Mouse (Mus musculus) layer of hippocampus, postnatal 14 days (tissue): Measurements from ENCODE around the gene Cd209f. TPM values are rescaled to one million over a fixed set of nuclear protein-coding genes. Genes with fewer than 3 reads are reported as not detected.
"Not testable (repeated sequence)": the region's sequence is repeated elsewhere in the genome, so short reads cannot be mapped to it uniquely, and the experiment has no call there.

Experiments
- DNase-seq, 2 experiments: peaks; one replicate each; pipeline ENCODE4 v3.0.0; 2021 to 2022; ENCODE audit warnings: low spot score in 2 of 2, mixed read lengths in 1 of 2
- long read RNA-seq, 2 experiments: library from polyadenylated mRNA; stranded (forward); transcript quantifications; one replicate each; pipeline ENCODE4 v2.0.0; 2021
- total RNA-seq, 2 experiments: library from RNA; stranded (reverse); gene quantifications; 2 replicates each; pipeline ENCODE4 v1.2.3; 2021

The Cd209f gene
- total RNA-seq, result under 1 TPM in 1 of 2 experiments, not detected in 1; 0.46 TPM
- long read RNA-seq, experiment 1, result 0 reads
- long read RNA-seq, experiment 2, result 0 reads

GRCm38 (mm10) chr8:4105735-4106134 is at the start of gene Cd209f:
Gene Cd209f, minus strand, starts transcription at chr8:4105835.
- DNase-seq, result not testable (repeated sequence)

DNA sequence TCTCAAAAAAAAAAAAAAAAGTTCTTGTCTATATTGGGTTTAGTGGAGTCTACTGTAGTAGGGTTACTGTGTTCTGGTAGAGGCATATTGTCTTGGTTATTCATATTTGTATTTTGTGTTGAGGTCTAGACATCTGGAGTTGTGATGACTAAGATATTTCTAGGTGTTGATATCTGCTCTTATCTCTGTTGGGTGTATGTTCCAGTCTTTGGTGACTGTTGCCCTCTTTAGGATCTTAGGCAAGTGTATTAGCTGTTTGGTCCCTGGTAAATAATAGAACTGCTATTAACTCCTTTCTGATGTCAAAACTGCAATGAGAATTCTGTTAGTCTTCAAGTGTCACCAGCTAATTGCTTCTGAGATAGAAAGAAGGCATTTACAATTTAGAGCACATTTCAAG is 49.2 kb upstream of the Cd209f start:
- no peak for DNase-seq

DNA sequence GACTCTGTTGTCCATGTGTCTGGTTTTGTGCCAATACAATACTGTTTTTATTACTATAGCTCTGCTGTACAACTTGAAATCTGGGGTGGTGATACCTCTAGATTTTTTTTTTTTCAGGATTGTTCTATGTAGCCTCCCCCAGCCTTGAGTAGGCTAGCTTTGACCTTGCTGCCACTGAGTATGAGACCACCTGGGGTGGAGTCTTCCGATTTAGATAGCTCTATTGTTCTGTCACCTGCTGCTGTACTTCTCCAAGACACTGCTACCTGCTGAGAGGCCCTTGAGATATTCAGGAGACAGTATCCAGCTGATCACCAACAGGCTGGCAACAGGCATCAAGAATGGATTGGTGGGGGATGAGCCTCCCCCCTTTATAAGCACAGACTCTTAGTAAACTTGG is 41.6 kb upstream of the Cd209f start:
- DNase-seq, result no peak

GRCm38 (mm10) chr8:4141721-4142120 is 36.1 kb upstream of the Cd209f start:
- DNase-seq, result no peak

DNA sequence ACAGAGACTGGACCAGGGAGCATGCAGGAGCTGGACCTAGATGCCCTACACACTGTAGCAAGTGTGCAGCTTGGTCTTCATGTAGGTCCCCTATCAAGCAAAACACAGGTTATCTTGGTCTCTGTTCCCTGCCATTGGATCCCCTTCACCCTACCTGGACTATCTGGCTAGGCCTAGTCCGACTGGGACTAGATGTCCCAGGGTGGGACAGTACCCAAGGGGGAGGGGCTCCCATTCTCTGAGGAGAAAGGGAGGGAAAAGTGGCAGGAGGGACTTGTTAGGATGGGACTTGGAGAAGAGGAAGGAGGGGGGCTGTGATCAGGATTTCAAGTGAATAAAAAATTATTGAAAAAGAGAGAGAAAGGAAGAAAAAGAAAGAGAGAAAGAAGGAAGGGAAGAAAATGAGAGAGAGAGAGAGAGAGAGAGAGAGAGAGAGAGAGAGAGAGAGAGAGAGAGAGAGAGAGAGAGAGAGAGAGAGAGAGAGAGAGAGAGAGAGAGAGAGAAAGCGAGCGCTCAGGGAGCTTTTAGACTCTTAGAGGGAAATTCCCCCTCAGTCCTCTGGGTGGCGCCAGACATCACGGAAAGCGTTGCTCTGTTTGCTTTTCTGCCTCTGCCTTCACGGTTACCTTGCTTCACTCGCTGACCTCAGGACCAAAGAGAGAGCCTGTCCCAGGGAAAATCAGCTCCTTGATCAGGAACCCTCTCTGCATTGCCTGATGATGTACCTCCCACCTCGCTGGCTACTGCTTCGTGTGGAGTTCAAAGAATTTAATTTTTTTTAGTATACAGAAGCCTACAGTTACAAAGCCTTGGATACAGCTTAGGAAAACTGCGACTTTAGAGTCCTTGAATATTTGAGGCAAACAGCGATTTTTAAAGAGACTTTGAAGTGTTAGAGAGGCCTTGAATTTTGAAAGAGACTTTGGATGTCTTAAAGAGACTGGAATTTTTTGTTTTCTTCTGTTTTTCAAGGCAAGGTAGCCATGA is 34.3 kb upstream of the Cd209f start:
- peak; percentile 74 to 75 for DNase-seq

GRCm38 (mm10) chr8:4133798-4134197 is 28.2 kb upstream of the Cd209f start, which contains the start of gene Cd209g:
Gene Cd209g, plus strand, starts transcription at chr8:4134098.
- no peak for DNase-seq

- DNase-seq, result not testable (repeated sequence)
Measured at GRCm38 (mm10) chr8:4088514-4088913, 17.1 kb downstream of the Cd209f start.

- not testable (repeated sequence) for DNase-seq
Measured at GRCm38 (mm10) chr8:4087180-4087722, 18.4 kb downstream of the Cd209f start.

Other genes starting within 250 kb of the Cd209f start
- not detected for gene Cd209d, start 227.3 kb downstream of the Cd209f start, total RNA-seq
- gene Cd209b, start 179.0 kb downstream of the Cd209f start, total RNA-seq, result under 1 TPM; 0.45 to 0.53 TPM
- under 1 TPM; 0.21 to 0.69 TPM for gene Cd209c, start 151.1 kb downstream of the Cd209f start, total RNA-seq
- not detected for gene Cd209g, start 28.3 kb upstream of the Cd209f start, total RNA-seq
- gene Evi5l, start 60.7 kb upstream of the Cd209f start, total RNA-seq, result 100 to 1,000 TPM; 110 to 121 TPM
- 10 to 100 TPM; 44.3 to 50.3 TPM for gene Prr36, start 111.6 kb upstream of the Cd209f start, total RNA-seq
- under 1 TPM in 1 of 2 experiments, not detected in 1; 0.07 TPM for gene Lrrc8e, start 121.0 kb upstream of the Cd209f start, total RNA-seq
- 10 to 100 TPM; 81.2 to 84.5 TPM for gene Map2k7, start 132.9 kb upstream of the Cd209f start, total RNA-seq
- gene Gm49320, start 133.0 kb upstream of the Cd209f start, total RNA-seq, result under 1 TPM in 1 of 2 experiments, not detected in 1; 0.14 TPM
- gene Tgfbr3l, start 142.4 kb upstream of the Cd209f start, total RNA-seq, result 10 to 100 TPM in 1 of 2 experiments, 1 to 10 TPM in 1; 7.5 to 10.6 TPM
- 10 to 100 TPM; 23.8 to 26.2 TPM for gene Snapc2, start 147.2 kb upstream of the Cd209f start, total RNA-seq
- 100 to 1,000 TPM; 431 to 433 TPM for gene Ctxn1, start 153.4 kb upstream of the Cd209f start, total RNA-seq
- gene Timm44, start 170.1 kb upstream of the Cd209f start, total RNA-seq, result 10 to 100 TPM; 69.2 to 70.7 TPM
- gene Ccl25, start 219.4 kb upstream of the Cd209f start, total RNA-seq, result 10 to 100 TPM; 23.4 to 30.7 TPM
- gene Elavl1, start 219.6 kb upstream of the Cd209f start, total RNA-seq, result 10 to 100 TPM; 75.5 to 79.0 TPM